Mouse (Mus musculus): Measurements from ENCODE around the gene Noct. TPM values are rescaled to one million over a fixed set of nuclear protein-coding genes. Genes with fewer than 3 reads are reported as not detected.

The Noct gene
- polyA plus RNA-seq, 1 experiment from 2014 or later, result 7.4 TPM

- ATAC-seq, result no peak
- Histone ChIP-seq H3K27me3 (replicated peaks) (no peaks in the 10 kb centered on the region), H3K9me3 (no peaks in the 10 kb centered on the region), H3K4me2 (replicated peaks) (no peak overlapping the region), H3K4me1 (replicated peaks) (0 out of 2 replicates have a peak, but pooled peaks cover 2% of the 10 kb centered on the region), H3K9ac (no peak overlapping the region), H3K27ac (no peak overlapping the region), H3K4me3 (replicated peaks) (no peak overlapping the region), H3K36me3 (no peaks in the 10 kb centered on the region)
- 94% methylated on average over 3 of the region's 3 CpGs for WGBS
Observed at GRCm38 (mm10) chr3:51196724-51197111, 27.5 kb upstream of the Noct start.

GRCm38 (mm10) chr3:51197112-51197731 lies 27.0 kb upstream of the Noct start:
- H3K27me3 ChIP-seq (replicated peaks), result no peaks in the 10 kb centered on the region
- 0 out of 2 replicates have a peak overlapping the region, but pooled peaks have one; percentile 9 for H3K27ac ChIP-seq
- no peaks in the 10 kb centered on the region for H3K9me3 ChIP-seq
- no peaks in the 10 kb centered on the region for H3K36me3 ChIP-seq
- 53% methylated on average over 9 of the region's 9 CpGs for WGBS
- H3K4me3 ChIP-seq (replicated peaks), result no peak overlapping the region
- ATAC-seq, result no peak
- H3K4me2 ChIP-seq (replicated peaks), result no peak overlapping the region
- H3K9ac ChIP-seq, result no peak overlapping the region
- H3K4me1 ChIP-seq (replicated peaks), result 0 out of 2 replicates have a peak, but pooled peaks cover 2% of the 10 kb centered on the region

DNA sequence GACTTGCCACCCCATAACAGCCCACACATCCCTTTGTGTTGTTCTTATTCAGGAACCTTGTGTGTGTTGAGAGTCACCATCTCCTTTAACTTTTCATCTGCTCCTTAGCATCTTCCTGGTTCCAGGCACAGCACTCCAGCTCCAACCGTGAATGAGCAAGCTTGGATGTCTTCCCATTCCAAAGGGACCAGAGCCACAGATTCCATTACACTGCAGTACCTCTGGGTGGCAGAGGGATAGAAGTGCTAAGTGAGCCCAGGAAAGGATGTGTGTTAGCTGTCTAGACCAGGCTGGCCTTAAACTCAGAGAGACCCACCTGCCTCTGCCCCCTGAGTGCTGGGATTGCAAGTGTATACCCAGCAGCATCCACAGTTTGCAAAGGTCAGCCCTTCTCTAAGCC lies 26.0 kb upstream of the Noct start:
- H3K4me1 ChIP-seq (replicated peaks), result 0 out of 2 replicates have a peak, but pooled peaks cover 2% of the 10 kb centered on the region
- H3K36me3 ChIP-seq, result no peaks in the 10 kb centered on the region
- H3K9me3 ChIP-seq, result no peaks in the 10 kb centered on the region
- WGBS, result 53% methylated on average over 1 of the region's 1 CpGs
- no peak overlapping the region for H3K27ac ChIP-seq
- H3K9ac ChIP-seq, result no peak overlapping the region
- no peak for ATAC-seq
- H3K27me3 ChIP-seq (replicated peaks), result no peaks in the 10 kb centered on the region
- no peak overlapping the region for H3K4me2 ChIP-seq (replicated peaks)
- no peak overlapping the region for H3K4me3 ChIP-seq (replicated peaks)

GRCm38 (mm10) chr3:51199130-51199529 lies 25.1 kb upstream of the Noct start:
- no peaks in the 10 kb centered on the region for H3K27me3 ChIP-seq (replicated peaks)
- 77% methylated on average over 6 of the region's 6 CpGs for WGBS
- no peaks in the 10 kb centered on the region for H3K36me3 ChIP-seq
- H3K27ac ChIP-seq, result no peak overlapping the region
- H3K4me2 ChIP-seq (replicated peaks), result no peak overlapping the region
- 0 out of 2 replicates have a peak, but pooled peaks cover 2% of the 10 kb centered on the region for H3K4me1 ChIP-seq (replicated peaks)
- H3K9ac ChIP-seq, result no peak overlapping the region
- no peaks in the 10 kb centered on the region for H3K9me3 ChIP-seq
- no peak for ATAC-seq
- no peak overlapping the region for H3K4me3 ChIP-seq (replicated peaks)

- Histone ChIP-seq H3K4me1 (replicated peaks) (0 out of 2 replicates have a peak, but pooled peaks cover 2% of the 10 kb centered on the region), H3K4me3 (replicated peaks) (no peak overlapping the region), H3K27me3 (replicated peaks) (no peaks in the 10 kb centered on the region), H3K9me3 (no peaks in the 10 kb centered on the region), H3K9ac (no peak overlapping the region), H3K27ac (no peak overlapping the region), H3K4me2 (replicated peaks) (no peak overlapping the region), H3K36me3 (no peaks in the 10 kb centered on the region)
- WGBS, result 78% methylated on average over 4 of the region's 4 CpGs
- no peak for ATAC-seq
Observed at GRCm38 (mm10) chr3:51200311-51200710, 23.9 kb upstream of the Noct start.

- H3K4me1 ChIP-seq (replicated peaks), result 0 out of 2 replicates have a peak, but pooled peaks cover 2% of the 10 kb centered on the region
- WGBS, result 57% methylated on average over 7 of the region's 7 CpGs
Observed at GRCm38 (mm10) chr3:51200894-51201293, 23.4 kb upstream of the Noct start.

DNA sequence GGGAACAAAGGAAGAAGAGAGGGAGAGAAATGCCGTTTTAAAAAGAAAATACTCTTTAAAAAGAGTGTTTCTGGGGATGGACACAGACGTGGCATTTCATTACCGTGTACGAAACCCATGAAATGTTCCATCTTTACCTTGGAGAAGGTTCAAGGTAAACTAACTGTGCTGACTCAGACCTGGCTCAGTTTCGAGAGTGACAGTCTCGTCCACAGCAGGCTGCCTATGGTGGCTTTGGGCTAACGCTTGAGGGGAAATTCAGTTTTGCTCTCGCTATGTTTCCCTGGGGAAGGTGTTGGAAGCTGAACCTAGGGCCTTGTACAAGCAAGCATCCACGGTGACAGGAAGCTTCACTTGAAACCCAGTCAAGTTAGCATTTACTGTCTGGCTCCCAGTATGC lies 22.3 kb upstream of the Noct start:
- WGBS, result 75% methylated on average over 9 of the region's 9 CpGs
- Histone ChIP-seq H3K4me2 (replicated peaks) (no peak overlapping the region), H3K27ac (no peak overlapping the region), H3K4me1 (replicated peaks) (0 out of 2 replicates have a peak, but pooled peaks cover 2% of the 10 kb centered on the region), H3K36me3 (no peaks in the 10 kb centered on the region), H3K9ac (no peak overlapping the region), H3K27me3 (replicated peaks) (no peaks in the 10 kb centered on the region), H3K4me3 (replicated peaks) (no peak overlapping the region), H3K9me3 (no peaks in the 10 kb centered on the region)
- no peak for ATAC-seq

More at GRCm38 (mm10) chr3:51200894-51201293, 23.4 kb upstream of the Noct start:
- peak; percentile 80 for ATAC-seq
- Histone ChIP-seq H3K27ac (no peak overlapping the region), H3K4me3 (replicated peaks) (no peak overlapping the region), H3K9ac (no peak overlapping the region), H3K36me3 (no peaks in the 10 kb centered on the region), H3K9me3 (no peaks in the 10 kb centered on the region), H3K27me3 (replicated peaks) (no peaks in the 10 kb centered on the region), H3K4me2 (replicated peaks) (no peak overlapping the region)

GRCm38 (mm10) chr3:51202491-51202987 lies 21.7 kb upstream of the Noct start:
- no peak overlapping the region for H3K27ac ChIP-seq
- WGBS, result 88% methylated on average over 8 of the region's 8 CpGs
- H3K36me3 ChIP-seq, result no peaks in the 10 kb centered on the region
- H3K27me3 ChIP-seq (replicated peaks), result no peaks in the 10 kb centered on the region
- no peaks in the 10 kb centered on the region for H3K4me1 ChIP-seq (replicated peaks)
- H3K4me3 ChIP-seq (replicated peaks), result no peak overlapping the region
- no peak overlapping the region for H3K4me2 ChIP-seq (replicated peaks)
- H3K9me3 ChIP-seq, result no peaks in the 10 kb centered on the region
- no peak for ATAC-seq
- no peak overlapping the region for H3K9ac ChIP-seq

GRCm38 (mm10) chr3:51203906-51204305 lies 20.3 kb upstream of the Noct start:
- no peak overlapping the region for H3K4me3 ChIP-seq (replicated peaks)
- H3K27ac ChIP-seq, result no peak overlapping the region
- no peak for ATAC-seq
- no peaks in the 10 kb centered on the region for H3K4me1 ChIP-seq (replicated peaks)
- H3K36me3 ChIP-seq, result no peaks in the 10 kb centered on the region
- H3K27me3 ChIP-seq (replicated peaks), result no peaks in the 10 kb centered on the region
- no peaks in the 10 kb centered on the region for H3K9me3 ChIP-seq
- H3K9ac ChIP-seq, result no peak overlapping the region
- 89% methylated on average over 6 of the region's 6 CpGs for WGBS
- H3K4me2 ChIP-seq (replicated peaks), result no peak overlapping the region

GRCm38 (mm10) chr3:51204441-51204840 lies 19.8 kb upstream of the Noct start:
- ATAC-seq, result no peak
- H3K4me1 ChIP-seq (replicated peaks), result no peaks in the 10 kb centered on the region
- no peaks in the 10 kb centered on the region for H3K36me3 ChIP-seq
- H3K4me3 ChIP-seq (replicated peaks), result no peak overlapping the region
- WGBS, result 92% methylated on average over 5 of the region's 5 CpGs
- H3K4me2 ChIP-seq (replicated peaks), result no peak overlapping the region
- no peaks in the 10 kb centered on the region for H3K9me3 ChIP-seq
- H3K9ac ChIP-seq, result no peak overlapping the region
- no peak overlapping the region for H3K27ac ChIP-seq
- H3K27me3 ChIP-seq (replicated peaks), result no peaks in the 10 kb centered on the region

DNA sequence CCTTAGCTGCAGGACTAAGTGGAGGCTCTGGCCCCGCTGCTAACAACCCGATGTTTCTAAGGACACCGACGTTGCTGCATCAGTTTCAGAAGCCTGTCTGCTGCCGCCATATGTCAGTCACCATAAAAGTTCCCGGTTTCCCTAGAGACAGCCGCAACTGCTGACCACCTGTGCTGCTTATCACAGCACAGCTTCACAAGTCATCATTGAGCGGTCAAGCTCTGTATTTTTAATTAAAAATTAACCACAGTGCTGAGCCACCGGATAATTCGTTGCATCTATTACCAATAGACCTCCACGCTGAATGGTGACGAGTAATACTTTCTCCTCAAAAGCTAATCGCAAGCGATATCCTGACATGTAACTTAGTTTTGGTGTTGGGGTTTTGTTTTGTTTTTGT lies 19.4 kb upstream of the Noct start:
- ATAC-seq, result no peak
- Histone ChIP-seq H3K4me1 (replicated peaks) (no peaks in the 10 kb centered on the region), H3K27ac (no peak overlapping the region), H3K4me2 (replicated peaks) (no peak overlapping the region), H3K36me3 (no peaks in the 10 kb centered on the region), H3K9ac (no peak overlapping the region), H3K27me3 (replicated peaks) (no peaks in the 10 kb centered on the region), H3K4me3 (replicated peaks) (no peak overlapping the region), H3K9me3 (no peaks in the 10 kb centered on the region)
- 79% methylated on average over 14 of the region's 14 CpGs for WGBS

DNA sequence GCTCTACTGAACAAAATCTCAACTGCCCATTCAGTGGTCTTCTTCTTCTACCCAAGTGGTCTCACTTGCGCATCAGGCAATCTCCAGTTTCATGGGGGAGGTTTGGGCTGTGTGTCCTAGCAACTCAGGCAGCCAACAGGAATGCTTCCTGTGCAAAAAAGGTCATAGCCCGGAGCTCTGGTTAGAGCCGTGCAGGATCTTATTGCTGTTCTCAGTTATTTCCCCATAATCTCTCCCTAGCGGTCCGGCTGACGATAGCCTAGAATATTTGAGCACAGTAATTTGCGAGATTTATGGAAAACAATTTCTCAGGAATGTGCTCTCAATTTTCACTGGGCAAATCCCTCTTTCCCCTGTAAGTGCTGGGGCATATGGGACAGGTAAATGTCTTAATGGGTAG lies 17.7 kb upstream of the Noct start:
- H3K27ac ChIP-seq, result no peak overlapping the region
- H3K9me3 ChIP-seq, result no peaks in the 10 kb centered on the region
- H3K36me3 ChIP-seq, result no peaks in the 10 kb centered on the region
- no peak for ATAC-seq
- H3K9ac ChIP-seq, result no peak overlapping the region
- no peak overlapping the region for H3K4me3 ChIP-seq (replicated peaks)
- 69% methylated on average over 7 of the region's 7 CpGs for WGBS
- H3K4me1 ChIP-seq (replicated peaks), result no peaks in the 10 kb centered on the region
- no peaks in the 10 kb centered on the region for H3K27me3 ChIP-seq (replicated peaks)
- no peak overlapping the region for H3K4me2 ChIP-seq (replicated peaks)

- Histone ChIP-seq H3K36me3 (no peaks in the 10 kb centered on the region), H3K27me3 (replicated peaks) (no peaks in the 10 kb centered on the region), H3K27ac (no peak overlapping the region), H3K4me1 (replicated peaks) (no peaks in the 10 kb centered on the region), H3K4me2 (replicated peaks) (no peak overlapping the region), H3K4me3 (replicated peaks) (no peak overlapping the region), H3K9me3 (no peaks in the 10 kb centered on the region), H3K9ac (no peak overlapping the region)
- WGBS, result 66% methylated on average over 5 of the region's 5 CpGs
- ATAC-seq, result no peak
Observed at GRCm38 (mm10) chr3:51208633-51209032, 15.6 kb upstream of the Noct start.
